Mouse (Mus musculus) telencephalon, adult 2 months (tissue): ENCODE results near the gene Iqschfp.

Source experiments
- DNase-seq: peaks from one replicate; pipeline ENCODE4 v3.0.0-alpha.2; 2011; ENCODE audit warnings: low read depth, low spot score

Gene Iqschfp

DNA sequence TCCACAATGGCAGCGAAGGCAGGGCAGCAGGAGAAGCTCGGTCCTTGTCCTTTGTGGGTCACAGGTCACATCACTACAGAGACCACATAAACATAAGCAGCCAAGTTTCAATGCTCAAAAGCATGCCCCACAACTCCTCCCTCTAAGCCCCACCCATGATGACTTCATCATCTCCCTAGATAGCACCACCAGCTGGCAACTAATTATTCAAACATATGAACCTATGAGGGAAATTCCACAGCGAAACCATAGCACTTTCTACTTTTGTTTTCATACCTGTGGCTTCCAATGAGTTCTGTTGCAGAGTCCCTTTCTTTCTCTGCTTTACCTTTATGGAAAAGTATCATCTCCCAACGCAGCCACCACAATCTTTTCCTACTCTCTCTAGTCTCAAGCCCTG lies 443.5 kb downstream of the Iqschfp start:
- DNase-seq = no peak

DNA sequence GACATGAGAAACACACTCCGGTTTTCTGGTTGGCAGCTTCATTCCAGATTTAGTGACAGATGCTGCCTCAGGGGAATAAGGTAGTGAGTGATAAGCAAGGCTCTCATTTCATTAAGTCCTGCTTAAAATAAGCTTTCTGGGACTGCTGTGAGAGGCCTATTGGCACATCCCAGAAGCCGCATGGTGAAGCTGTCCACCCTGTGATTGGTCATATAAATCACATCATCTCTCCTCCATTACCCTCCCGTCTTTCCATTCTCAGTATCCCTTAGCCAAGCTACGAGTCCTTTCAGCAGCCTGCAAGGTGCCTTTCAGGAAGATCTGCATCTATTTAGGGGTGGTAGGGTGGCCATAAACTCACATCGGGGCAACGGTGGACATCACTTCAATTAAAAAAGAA lies 458.6 kb downstream of the Iqschfp start:
- DNase-seq = no peak

GRCm38 (mm10) chr3:68351461-68351860 lies 459.4 kb downstream of the Iqschfp start:
- no peak for DNase-seq

DNA sequence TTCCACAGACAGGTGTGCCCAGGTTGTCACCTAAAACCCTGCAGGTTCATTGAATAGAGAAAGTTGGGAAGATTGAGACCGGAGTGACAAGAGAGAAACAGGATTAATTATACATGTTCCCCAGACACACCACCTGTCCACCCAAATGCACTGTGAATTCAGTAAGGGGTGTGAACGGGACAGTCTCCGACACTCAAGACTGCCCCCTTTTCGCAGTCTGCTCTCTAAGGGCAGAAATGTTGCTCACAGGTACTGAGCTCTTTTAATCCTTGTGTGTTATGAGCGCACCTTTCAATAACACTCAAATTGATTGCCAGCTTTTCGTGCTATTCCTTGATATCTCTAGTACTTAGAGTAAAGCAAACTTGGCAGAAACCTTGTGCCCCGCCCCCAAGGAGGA lies 460.9 kb downstream of the Iqschfp start:
- DNase-seq = no peak

DNA sequence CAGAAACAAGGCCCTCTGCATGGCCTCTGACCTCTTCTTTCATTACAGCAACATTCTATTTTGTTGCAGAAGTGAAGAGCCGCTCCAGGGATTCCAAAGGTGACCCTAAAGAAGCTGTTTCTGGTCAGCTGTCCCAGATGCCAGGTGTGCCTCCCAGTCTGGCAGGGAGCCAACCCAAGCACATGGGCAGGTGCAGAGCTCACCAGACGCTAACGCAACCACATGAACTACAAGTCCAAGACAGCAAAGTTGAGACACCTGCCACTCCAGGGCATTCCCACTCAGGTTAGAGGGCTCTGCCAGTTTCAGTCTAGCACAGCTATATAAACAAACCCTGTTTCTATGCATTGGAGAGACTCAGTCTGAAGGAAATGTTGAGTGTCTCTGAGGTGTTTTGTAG lies 461.5 kb downstream of the Iqschfp start:
- DNase-seq = no peak

DNA sequence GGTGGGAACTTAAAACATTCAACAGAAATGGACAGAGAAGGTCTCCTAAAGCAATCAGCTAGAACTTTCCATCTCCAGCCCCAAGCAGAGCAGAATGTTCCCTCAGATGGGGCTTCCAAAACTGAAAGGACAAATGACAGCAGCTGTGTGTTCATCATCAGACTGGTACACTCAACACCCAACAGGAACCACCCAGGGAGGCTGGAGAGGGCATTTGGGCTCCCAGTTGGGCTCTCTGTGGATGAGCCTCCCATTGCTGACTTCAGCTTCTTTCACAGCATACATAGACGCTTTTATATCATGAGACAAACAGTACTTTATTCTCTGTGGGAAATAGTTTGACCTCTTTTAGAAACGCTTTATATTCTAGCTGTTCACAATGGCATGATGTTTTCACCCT lies 464.5 kb downstream of the Iqschfp start:
- no peak for DNase-seq

GRCm38 (mm10) chr3:68368029-68368428 lies 476.0 kb downstream of the Iqschfp start:
- DNase-seq = peak; percentile 68

DNA sequence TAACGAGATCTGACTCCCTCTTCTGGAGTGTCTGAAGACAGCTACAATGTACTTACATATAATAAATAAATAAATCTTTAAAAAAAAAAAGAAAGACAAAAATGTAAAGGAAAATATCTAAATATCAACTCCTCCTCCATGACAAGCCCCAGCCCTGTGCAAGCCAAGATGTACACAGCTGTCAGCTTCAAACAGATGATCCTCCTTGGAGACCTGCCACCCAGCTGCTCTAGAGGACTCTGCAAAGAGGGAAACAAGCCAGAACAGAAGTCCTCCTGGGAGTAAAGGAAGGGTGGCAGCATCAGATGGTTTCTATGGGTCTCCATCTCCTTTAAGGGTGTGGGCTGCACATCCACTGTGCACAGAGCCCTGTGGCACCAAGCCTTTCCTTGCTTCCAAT lies 480.9 kb downstream of the Iqschfp start:
- no peak for DNase-seq

- peak; percentile 23 for DNase-seq
These were observed 483.1 kb downstream of the Iqschfp start for GRCm38 (mm10) chr3:68375100-68375508.

GRCm38 (mm10) chr3:68377452-68378198 lies 485.6 kb downstream of the Iqschfp start:
- DNase-seq = no peak

DNA sequence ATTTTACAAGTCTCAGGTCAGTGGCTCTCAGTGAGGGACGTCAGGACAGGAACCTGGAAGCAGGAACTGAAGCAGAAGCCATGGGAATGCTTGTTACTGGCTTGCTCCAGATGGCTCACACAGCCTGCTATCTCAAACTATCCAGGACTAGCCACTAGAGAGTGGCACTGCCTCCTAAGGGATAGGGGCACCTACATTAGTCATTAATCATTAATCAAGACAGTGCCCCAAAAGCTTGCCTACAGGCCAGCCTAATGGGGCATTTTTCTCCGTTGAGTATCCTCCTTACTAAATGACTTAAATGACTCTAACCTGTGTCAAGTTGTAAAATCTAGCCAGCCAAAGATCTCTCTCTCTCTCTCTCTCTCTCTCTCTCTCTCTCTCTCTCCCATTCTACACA lies 486.8 kb downstream of the Iqschfp start:
- no peak for DNase-seq

DNA sequence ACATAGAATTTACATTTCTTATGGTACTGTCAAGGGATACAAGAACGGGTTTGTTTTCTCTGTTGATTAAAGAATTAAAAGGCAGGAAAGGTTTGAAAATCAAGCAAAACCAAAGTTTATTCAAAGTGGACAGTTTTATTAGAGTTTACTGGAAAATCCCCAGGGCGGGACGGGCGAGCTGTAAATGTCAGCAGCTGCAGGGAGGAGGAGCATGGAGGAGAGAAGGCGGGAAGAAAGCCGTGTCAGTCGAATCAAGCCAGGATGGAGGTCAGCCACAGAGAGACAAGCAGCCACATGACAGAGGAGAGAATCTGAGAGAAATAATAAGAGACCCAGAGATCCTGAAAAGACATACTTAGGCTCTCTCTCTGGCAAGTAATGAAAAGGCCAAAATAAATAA lies 487.2 kb downstream of the Iqschfp start:
- DNase-seq = no peak

GRCm38 (mm10) chr3:68383672-68384071 lies 491.6 kb downstream of the Iqschfp start:
- DNase-seq = no peak

GRCm38 (mm10) chr3:68385544-68385943 lies 493.5 kb downstream of the Iqschfp start:
- DNase-seq = no peak

DNA sequence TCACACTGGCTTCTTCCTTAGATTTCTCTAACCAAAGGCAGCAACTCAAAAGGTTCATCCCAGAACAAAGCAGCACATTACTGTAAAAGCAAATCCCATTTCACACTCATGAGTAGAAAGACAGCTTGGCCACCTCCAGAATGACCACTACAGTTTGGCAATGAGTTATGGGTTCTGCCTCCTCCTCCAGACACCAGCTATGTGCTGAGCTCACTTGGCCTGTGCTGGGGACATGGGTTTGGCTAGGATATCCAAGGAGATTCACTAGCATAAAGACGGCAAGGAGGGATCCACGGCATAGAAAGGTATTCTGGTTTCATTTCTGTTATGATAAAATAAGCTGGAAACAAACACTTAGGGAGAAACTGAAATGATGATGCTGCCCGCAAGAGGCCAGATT lies 496.0 kb downstream of the Iqschfp start:
- no peak for DNase-seq

DNA sequence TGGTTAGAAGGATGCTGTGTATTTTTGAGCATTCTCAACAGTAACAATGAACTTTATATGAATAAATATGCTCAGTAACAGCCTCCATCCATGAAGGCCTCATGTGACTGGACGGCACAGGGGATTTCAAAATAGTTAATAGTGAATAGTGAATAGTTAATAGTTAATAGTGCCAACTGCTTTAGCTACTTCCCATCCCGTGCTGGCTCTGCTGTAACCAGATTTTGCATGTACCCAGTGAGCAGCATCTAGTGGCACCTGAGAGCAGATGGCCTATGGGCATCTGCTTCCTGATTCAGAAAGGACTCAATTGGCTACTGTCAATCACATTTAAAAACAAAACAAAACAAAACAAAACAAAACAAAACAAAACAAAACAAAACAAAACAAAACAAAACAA lies 501.5 kb downstream of the Iqschfp start:
- no peak for DNase-seq

GRCm38 (mm10) chr3:68398691-68399090 lies 506.7 kb downstream of the Iqschfp start:
- DNase-seq = no peak

- DNase-seq = no peak
These were observed 508.1 kb downstream of the Iqschfp start for GRCm38 (mm10) chr3:68400121-68400520.

- no peak for DNase-seq
These were observed 511.3 kb downstream of the Iqschfp start for GRCm38 (mm10) chr3:68403343-68403742.

DNA sequence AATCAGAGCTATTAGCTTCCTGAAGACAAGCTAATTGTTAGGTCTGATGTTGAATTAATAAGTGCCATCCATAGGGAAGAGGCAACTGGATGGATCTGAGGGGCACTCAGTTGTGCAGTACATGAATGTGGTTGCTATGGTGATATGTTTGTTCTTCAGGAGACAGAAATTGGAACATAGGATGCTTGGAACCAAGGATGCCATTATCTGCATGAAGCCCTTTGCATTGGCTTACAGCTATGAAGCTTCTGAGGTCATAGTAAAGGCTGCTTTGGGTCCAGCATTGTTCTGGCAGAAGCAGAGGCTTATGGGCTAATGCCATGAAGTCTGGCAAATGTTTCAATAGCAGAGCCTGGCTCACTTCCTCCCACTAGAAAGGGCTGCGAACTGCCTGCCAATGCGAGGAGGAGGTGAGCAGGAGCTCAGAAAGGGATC lies 511.8 kb downstream of the Iqschfp start:
- DNase-seq = peak; percentile 18

GRCm38 (mm10) chr3:68405724-68406123 lies 513.7 kb downstream of the Iqschfp start:
- no peak for DNase-seq

DNA sequence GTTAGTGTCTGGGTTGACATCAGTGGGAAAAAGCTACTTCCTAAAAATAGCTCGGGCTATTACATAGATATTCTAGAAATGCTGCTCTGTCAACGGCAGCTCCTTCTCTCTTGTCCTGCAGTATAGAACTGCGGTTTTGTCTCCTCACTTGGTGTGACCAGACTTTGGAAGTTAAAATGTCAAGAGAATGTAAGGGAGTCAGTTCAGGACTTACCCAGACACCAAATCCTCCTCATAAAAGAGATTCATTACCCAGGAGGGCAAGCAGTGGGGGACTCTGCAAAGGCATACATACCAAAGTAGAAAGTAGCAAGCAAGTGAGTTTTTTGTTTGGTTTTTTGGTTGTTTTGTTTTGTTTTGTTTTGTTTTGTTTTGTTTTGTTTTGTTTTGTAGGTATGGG lies 520.2 kb downstream of the Iqschfp start:
- no peak for DNase-seq

DNA sequence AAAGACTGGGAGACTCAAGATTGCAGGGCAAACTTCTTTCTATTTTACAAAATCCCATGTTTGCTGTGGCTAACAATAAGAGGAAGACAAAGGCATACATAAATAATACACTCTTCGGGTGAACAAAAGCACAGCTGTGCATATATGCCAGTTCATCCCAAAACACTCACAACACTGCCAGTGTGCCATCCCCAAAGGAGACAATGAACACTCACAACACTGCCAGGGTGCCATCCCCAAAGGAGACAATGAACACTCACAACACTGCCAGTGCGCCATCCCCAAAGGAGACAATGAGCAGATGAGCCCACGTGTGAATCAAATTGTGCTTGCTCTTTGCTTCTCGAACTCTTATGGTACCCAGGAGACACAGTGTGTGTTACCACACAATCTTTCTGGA lies 527.8 kb downstream of the Iqschfp start:
- DNase-seq = peak; percentile 53

GRCm38 (mm10) chr3:68420927-68421326 lies 528.9 kb downstream of the Iqschfp start:
- DNase-seq = no peak
